In the genomic region with DNA sequence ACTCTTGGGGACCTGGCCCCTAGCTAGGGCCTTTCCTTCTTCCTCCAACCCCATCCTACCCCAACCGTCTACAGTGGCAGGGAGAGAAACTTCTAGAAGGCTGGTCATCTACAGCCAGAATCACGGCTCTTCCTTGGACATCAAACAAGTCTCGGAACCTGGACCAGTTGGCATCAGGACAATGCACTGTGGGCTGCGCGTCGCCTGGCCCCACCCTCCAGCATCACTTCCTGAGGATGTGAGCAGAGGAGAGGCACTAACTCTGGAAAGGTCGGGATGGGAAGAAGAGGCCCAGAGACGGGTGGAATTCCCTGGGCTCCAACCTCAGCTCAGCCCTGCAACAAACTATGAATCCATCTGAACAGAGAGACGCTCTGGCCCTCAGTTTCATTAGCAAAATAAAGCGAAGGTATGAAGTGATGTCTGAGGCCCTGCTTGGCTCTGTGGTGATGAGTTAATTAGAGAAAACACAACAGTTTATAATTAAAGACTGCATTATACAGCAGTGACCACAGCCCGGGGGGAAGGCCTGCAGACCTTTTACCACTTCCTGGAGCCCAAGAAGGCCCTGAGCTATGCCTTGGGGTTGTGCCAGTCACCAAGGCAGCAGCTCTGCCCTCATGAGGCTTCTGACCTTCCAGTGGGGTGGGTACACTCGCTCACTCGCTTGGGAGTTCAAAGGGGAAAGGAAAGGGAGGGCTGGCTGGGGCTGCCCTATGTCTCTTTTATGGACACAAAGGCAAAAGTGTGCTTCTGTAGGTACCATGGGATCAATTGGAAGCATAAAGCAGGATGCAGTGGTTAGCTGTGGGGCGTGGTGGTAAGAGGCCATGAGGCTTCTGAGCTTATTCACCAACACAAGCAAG, we compare ENCODE assay signal across 8 mouse cellular contexts. TPM values are rescaled to one million over a fixed set of nuclear protein-coding genes. Genes with fewer than 3 reads are reported as not detected.
DNase-seq lines count a peak whose midpoint lies in the region; ATAC-seq lines count a peak whose summit lies in the region.

No protein-coding gene starts in this region.

- 51% methylated on average over 14 of the region's 14 CpGs for WGBS in liver, embryonic 15.5 days (ENCODE audit: insufficient replicate concordance)
- 72% methylated on average over 14 of the region's 14 CpGs for WGBS in neural tube, embryonic 12.5 days

- intact Hi-C loops in gastrocnemius, postnatal 14 days (cut with DNase I; ENCODE audit: low total_unique reads): loop anchor here (5.0 kb wide), 1 partner anchor 36 kb away; no protein-coding TSS in a partner anchor

- peaks cover 46% of the 10 kb centered on the region for H3K4me1 ChIP-seq in brown adipose tissue, adult 24 weeks (ENCODE audit: control insufficient read depth, insufficient read depth, insufficient read length, low read length)
- H3K4me1 ChIP-seq in liver, embryonic 15.5 days (replicated peaks): peaks cover 64% of the 10 kb centered on the region
- H3K4me1 ChIP-seq in neural tube, embryonic 12.5 days: peaks cover 69% of the 10 kb centered on the region

- peak; percentile 59 for DNase-seq in gastrocnemius, postnatal 14 days
- peak; percentile 82 for DNase-seq in induced T-regulatory cell, adult 2 months (ENCODE audit: low read depth)
- no peak for DNase-seq in thymus, postnatal 25 days
- no peak for DNase-seq in spleen, postnatal 14 days (ENCODE audit: low spot score in 2 of 2)
- DNase-seq in testis, postnatal 14 days (ENCODE audit: low spot score): no peak

- no peak for ATAC-seq in liver, embryonic 15.5 days (ENCODE audit: insufficient read depth)
- no peak for ATAC-seq in neural tube, embryonic 12.5 days (ENCODE audit: low FRiP score, low read depth)

- H3K27me3 ChIP-seq in liver, embryonic 15.5 days: no peaks in the 10 kb centered on the region
- no peaks in the 10 kb centered on the region for H3K27me3 ChIP-seq in neural tube, embryonic 12.5 days (replicated peaks)

- peak overlapping the region; percentile 100 for H3K27ac ChIP-seq in brown adipose tissue, adult 24 weeks (replicated peaks; ENCODE audit: low read depth, low read length)
- peak overlapping the region; percentile 53; the same call in 1 of the 2 replicates for H3K27ac ChIP-seq in liver, embryonic 15.5 days (replicated peaks)
- no peak overlapping the region for H3K27ac ChIP-seq in neural tube, embryonic 12.5 days

- peak overlapping the region; percentile 82; the same call in 1 of the 2 replicates for H3K4me2 ChIP-seq in liver, embryonic 15.5 days
- peak overlapping the region; percentile 66 for H3K4me2 ChIP-seq in neural tube, embryonic 12.5 days (replicated peaks)

- H3K36me3 ChIP-seq in liver, embryonic 15.5 days (replicated peaks): no peaks in the 10 kb centered on the region
- no peaks in the 10 kb centered on the region for H3K36me3 ChIP-seq in neural tube, embryonic 12.5 days

- peak overlapping the region; percentile 95 for H3K4me3 ChIP-seq in brown adipose tissue, adult 24 weeks (ENCODE audit: insufficient read depth, low read depth, low read length)
- no peak overlapping the region for H3K4me3 ChIP-seq in liver, embryonic 15.5 days (replicated peaks)
- H3K4me3 ChIP-seq in neural tube, embryonic 12.5 days: peak overlapping the region; percentile 12; the same call in 1 of the 2 replicates

- peak overlapping the region; percentile 1; the same call in 1 of the 2 replicates for H3K9ac ChIP-seq in liver, embryonic 15.5 days
- 0 out of 2 replicates have a peak overlapping the region, but pooled peaks have one; percentile 17 for H3K9ac ChIP-seq in neural tube, embryonic 12.5 days

- H3K9me3 ChIP-seq in liver, embryonic 15.5 days (replicated peaks): no peaks in the 10 kb centered on the region
- H3K9me3 ChIP-seq in neural tube, embryonic 12.5 days: no peaks in the 10 kb centered on the region

RNA-seq across cellular contexts. Expression of a gene that starts 51.8 kb away (rescaled TPM):
- 59.1 and 73.9 TPM in 2 replicates for polyA plus RNA-seq in brown adipose tissue, adult 24 weeks (2012; ENCODE audit: insufficient read depth, insufficient read length, missing spikeins)
- 10 to 100 TPM; 15.7 to 20.1 TPM for total RNA-seq in gastrocnemius, postnatal 14 days (2021)
- polyA plus RNA-seq in liver, embryonic 15.5 days (2015; fragmentation: Nextera tagmentation; extraction: Ambion mirVana): 11.2 and 11.5 TPM in 2 replicates
- polyA plus RNA-seq in neural tube, embryonic 12.5 days (2016; fragmentation: Nextera tagmentation; extraction: Ambion mirVana): 81.7 and 85.3 TPM in 2 replicates

Comparison
In these comparisons a context has a peak if more than half of its experiments do, and no peak if none do; other contexts are left out.
1. DNase-seq: peak in gastrocnemius, postnatal 14 days (single experiment) and induced T-regulatory cell, adult 2 months (single experiment); none in thymus, postnatal 25 days (single experiment), spleen, postnatal 14 days (0 of 2) and testis, postnatal 14 days (single experiment).